Mouse (Mus musculus): ENCODE measurements around the gene Rchy1. TPM values are rescaled to one million over a fixed set of nuclear protein-coding genes. Genes with fewer than 3 reads are reported as not detected.

Gene Rchy1
- total RNA-seq (2023), result 10 to 100 TPM; 68.9 to 73.3 TPM

GRCm38 (mm10) chr5:91962639-91963440 lies at the start of gene Rchy1:
Gene Rchy1 (minus strand): TSS chr5:91963068.

GRCm38 (mm10) chr5:91987236-91987635 lies 24.4 kb upstream of the Rchy1 start, which contains the start of gene Odaph:
Gene Odaph (plus strand): TSS chr5:91987475.

Other genes with a start within 250 kb of the Rchy1 start
- gene Odaph, start 24.4 kb upstream of the Rchy1 start, total RNA-seq (2023), result not detected
- 1 to 10 TPM; 2.4 to 2.5 TPM for gene Cdkl2, start 80.8 kb upstream of the Rchy1 start, total RNA-seq (2023)
- 10 to 100 TPM; 79.7 to 94.4 TPM for gene G3bp2, start 120.7 kb upstream of the Rchy1 start, total RNA-seq (2023)
- 10 to 100 TPM; 65.3 to 67.5 TPM for gene Uso1, start 174.9 kb upstream of the Rchy1 start, total RNA-seq (2023)